Mouse (Mus musculus): ENCODE measurements at regions not wholly inside any gene's neighbourhood (a gene's known extent, or its start where the extent isn't known, plus 50 kb on each side); places are given as distances from the start of the nearest gene placed in this dataset.

DNA sequence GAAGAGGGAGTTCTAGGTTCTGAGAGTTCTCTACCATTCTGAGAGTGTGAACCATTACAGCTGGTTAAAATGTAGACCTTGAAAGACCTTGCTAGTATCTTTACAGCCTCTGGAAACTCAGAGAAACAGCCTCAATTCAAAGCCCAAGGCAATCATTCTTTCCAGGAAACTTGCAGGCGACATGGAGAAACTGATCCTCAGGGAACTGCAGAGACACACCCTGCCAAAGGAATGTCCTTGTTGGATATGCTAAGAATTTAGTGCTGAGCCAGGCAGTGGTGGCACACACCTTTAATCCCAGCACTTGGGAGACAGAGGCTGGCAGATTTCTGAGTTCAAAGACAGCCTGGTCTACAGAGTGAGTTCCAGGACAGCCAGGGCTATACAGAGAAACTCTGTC lies 388.3 kb upstream of the Nr2f2 start:
- no peak for DNase-seq

DNA sequence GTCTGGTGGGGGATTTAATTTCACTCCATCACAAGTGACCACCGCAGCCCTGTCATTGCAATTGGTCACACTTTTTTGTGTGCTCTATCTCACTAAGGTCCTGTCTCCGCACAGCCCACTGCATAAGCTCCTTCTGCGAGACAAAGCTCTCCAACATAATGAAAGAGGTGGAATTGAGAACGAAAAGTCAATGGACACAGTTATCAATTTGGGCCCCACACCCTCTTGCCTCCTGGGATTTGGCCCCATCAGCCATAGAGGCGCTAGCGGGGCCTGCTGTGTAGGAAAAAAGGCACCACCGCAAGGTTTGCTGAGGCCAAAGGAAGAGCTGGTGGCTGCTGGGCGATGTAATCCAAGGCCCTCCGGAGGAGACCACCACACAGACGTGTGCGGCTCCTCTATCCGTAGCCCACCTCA lies 386.3 kb upstream of the Nr2f2 start:
- DNase-seq = no peak

DNA sequence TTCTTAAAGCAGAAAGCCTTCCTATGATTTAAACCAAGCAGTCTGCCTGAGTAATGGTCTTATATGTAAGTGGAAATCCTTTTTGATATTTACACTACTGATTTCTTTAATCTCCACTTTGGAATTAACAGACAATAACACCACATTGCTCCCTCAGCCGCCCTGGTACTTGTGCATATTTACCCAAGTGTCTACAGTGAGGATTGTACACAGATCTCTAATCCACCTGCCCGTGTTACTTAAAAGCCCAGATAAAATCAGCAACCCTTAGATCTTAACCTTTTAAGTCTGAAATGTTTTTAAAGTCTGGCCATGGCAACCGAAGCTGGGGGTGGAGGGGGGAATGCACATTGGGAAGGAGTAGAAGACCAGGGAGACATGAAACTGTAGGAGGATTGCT lies 382.3 kb upstream of the Nr2f2 start:
- no peak for DNase-seq

DNA sequence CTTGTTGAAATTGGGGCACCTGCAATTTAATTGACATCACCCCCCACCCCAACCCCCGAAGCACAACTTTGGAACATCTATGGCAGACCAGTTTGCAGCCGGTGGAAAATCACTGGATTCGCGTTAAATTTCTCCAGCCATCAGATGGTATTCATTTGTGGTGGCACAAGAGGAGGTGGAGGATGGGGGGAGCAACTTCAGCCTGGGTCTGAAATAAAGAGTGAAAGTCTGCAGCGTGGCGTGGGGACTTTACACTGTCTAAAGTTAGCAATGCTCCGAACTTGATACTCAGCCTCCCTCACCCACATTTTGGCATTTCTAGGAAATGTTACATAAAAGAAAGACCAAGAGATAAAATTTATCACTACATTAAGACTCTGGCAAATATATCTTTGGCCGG lies 381.8 kb upstream of the Nr2f2 start:
- no peak for DNase-seq

DNA sequence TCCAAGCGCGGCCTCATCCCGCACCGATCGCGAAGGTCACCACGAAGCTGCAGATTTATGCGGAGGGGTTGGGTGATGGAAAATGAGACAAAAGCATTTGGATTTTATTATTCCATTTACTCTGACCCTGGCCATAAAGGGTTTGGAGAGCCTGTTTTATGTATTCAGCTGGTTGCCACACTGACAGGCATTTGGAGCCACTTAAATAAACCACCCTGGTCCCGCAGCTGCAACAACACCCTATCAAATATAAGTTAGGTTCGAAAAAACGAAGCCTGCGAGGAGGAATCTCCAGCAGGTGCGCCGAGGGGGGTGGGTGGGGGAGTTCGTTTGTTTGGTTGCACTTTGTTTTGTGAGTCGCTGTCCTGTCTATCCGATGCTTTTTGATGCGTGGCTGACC lies 377.8 kb upstream of the Nr2f2 start:
- DNase-seq = no peak

DNA sequence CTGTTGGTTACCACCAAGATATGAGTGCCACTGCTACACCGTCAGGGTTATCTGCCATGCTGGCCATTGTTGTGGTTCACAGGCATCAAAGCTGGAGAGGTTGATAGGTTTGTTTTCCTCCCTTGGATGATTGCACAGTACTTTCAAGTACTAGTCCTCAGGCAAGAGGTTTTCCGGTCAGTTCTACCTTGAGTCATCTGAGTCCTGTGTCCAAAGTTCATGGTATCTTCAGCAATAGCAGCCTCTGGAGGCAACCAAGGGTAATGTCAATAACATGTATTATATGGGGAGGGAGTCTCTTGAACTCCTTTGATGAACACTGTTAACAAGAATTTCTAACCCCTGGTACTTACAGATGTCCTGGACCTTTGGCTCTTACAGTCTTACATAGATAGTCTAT lies 369.1 kb upstream of the Nr2f2 start:
- no peak for DNase-seq

DNA sequence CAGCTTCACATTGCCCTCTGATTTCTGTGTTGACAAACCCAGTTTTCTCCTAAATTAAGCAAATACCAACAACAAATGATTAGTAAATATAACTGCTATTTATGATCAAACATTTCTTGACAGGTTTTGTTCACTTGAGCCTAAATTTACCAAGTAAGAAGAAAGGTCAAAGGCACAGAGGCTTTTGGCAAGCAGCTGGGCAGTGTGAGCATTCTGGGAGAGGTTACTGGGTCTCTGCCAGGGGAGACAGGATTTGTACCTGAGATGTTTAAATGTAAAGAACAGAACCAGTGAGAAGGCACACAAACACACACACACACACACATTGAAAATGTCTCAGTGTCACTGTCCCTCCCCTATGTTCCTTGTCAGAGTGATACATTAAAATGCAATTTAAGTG lies 367.0 kb upstream of the Nr2f2 start:
- no peak for DNase-seq

DNA sequence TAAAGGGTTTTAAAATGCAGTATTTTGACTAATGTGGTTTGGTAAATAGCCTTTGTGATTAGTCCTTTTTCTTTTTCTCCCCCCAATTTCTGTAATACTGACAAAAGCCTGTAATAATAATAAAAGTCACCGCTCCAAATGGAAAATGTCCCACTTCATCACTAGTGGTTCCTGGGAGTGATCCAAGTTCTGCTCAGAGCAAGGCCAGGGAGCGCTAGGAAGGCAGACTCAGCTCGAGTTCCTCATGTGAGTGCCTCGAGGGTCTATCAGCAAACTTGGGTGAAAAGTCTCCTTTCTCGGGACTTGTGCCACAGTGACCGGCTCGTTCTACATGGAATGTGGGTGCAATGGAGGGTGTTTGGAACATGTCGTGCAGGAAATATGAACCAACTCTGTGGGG lies 363.4 kb upstream of the Nr2f2 start:
- DNase-seq = no peak

DNA sequence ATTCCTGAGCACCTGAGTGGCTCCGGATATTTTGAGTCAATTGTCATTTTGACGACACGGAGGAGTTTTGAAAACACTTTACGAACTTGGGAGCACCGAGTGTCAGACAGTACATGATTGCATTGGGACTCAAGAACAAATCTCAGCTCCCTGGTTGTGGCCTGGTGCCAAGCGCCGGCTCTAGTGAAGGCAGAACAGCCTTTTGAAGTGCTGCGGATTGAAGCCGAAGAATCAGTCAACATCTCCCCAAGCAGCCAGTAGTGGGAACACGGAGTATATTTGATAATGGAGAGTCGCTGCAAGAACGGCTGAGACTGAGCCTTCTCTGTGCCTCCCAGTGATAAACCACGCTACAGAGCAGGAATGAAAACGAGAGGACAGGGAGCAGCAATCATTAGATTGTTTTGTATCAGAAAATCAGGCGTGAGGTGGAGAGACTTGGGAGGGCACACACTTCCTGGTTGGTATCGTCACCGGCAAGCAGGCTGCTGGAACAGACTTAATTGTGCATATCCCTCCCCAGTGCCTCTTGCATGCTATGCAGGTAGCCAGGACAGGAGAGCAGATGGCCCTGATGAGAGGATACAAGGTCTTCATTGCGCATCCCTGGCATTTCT lies 351.7 kb upstream of the Nr2f2 start:
- DNase-seq = peak; percentile 19 to 23

DNA sequence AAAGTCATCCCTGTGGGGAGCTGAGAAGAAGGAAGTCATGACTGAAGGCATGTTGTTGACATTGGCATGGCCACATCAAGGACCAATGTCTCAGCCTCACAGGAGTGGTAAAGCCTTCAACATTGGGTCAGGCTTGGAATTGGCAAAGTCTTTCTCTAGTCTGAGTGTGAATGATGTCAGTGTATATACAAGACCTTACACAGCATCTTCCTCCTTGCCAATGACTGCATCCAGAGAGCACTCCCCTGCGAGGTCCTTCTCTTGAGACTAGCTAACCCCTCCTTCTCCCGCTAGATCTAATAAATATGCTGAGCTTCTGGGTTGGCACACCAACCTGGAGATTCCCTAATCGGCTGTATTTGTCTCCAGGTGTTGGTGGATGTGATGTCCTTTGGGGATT lies 351.1 kb upstream of the Nr2f2 start:
- no peak for DNase-seq

DNA sequence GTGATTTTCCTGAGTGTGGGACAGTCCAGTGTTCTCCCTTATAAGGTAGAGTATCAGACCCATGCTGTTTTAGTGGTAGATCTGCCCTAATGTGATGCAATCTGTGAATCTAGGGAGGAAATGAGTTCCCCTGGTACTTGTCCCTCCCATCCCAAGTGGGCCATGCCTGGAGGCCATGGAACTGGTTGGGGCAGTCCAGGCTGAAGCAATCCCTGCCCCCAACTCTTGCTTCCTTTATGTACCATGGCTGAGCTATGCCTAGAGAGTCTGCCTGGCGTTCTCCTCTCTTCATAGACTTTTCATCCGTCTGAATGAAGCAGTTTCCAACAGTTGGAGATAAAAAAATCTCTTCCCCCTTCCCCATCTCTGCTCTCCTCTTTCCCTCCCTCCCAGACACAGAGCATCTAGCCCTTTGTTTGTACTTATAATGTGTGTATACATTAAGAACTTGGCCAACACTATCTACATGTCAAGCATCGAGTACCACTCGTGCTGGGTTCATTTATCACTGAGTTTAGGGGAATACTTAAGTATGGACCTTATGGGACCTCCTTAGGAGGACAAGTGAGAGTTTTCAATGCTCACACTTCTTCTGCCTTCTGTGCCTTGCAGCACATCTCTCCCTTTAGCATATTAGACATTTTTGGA lies 350.4 kb upstream of the Nr2f2 start:
- DNase-seq = no peak

DNA sequence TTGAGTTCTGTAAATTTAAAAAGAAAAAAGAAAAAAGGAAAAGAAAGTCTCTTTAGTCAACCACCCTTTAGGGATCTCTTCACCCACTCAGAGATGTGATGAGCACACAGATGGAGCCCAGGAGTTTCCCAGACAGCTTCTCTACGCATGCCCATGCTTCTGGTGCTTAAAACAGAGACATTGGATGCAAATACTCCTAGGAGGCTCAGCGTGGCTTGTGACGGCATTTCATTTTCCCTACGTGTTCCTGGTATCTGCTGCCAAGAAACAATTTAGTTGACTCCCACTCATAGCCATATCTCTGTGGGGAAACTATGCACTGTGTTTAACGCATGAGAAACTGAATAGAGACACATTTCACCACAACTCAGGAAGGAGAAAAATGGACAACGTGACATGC lies 345.6 kb upstream of the Nr2f2 start:
- DNase-seq = no peak

DNA sequence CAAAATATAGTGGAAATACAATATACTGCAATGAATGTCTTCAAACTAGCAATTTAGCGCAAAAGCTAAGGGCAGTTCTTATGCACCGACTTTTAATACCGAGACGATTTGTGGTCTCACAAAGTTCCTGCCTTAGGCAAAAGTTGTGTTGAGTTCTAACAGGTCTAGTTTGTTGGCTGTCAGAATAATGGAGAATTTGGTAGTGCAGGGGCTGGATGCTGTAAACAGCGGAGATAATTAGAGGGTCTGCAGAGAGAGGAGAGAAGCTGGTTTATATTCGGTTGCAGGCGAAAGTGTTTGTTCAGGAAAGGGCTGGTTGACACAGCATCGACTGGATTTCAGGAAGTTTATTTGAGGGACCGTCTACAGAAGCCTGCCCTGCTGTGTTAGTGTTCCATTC lies 339.7 kb upstream of the Nr2f2 start:
- no peak for DNase-seq

DNA sequence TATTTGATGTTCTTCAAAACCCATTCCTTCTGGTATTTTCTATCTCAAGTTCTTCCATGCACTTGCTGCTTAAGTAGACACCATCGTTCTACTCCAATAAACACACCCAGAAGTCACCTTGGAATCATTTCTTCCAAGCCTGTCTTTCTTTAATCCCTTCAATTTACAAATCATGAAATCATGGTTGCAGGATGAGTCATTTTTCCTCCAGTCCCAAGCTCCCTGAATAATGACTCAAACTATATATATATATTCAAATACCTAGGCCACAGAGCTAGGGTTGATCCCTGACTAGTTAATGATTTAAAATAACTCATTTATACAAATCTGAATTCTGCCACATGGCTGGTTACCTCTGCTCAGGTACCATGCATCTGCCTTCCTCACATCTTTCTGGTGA lies 337.2 kb upstream of the Nr2f2 start:
- DNase-seq = no peak

DNA sequence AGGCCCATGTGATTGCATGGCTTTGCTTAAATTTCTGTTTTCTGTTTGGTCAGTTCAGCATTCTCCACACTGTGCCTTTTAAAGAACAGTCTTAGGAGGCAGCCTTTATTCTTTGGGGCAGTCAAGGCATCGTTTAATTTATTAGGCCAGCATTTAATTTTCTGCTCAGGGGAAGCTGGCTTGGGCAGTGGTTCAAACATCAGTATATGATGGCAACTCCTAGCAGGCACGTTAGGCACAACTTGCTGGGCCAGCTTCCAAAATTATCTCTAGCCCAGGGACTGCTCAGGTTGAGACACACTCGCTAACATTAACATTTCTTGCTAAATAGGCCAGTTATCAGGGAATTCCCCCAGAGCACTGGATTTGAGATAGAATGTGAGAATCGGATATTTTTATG lies 333.9 kb upstream of the Nr2f2 start:
- DNase-seq = no peak

DNA sequence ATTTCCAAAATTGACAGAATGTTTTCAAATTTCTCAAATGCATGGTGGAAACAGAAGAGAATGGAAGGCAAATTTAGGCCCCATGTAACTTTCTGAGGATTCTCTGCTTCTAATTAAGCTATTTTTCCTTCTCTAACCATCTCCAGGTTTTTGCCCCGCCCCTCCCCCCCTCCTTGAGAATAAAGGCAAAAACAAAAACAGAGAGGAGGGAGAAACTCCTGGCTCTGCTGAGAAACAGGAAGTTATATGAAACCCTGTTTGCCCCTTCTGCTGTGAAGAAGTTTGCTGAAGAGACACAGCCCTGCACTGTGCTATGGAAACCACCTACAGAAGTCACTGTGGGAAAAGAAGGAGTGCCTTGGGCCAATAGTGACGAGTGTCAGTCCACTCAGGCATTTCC lies 332.9 kb upstream of the Nr2f2 start:
- no peak for DNase-seq

DNA sequence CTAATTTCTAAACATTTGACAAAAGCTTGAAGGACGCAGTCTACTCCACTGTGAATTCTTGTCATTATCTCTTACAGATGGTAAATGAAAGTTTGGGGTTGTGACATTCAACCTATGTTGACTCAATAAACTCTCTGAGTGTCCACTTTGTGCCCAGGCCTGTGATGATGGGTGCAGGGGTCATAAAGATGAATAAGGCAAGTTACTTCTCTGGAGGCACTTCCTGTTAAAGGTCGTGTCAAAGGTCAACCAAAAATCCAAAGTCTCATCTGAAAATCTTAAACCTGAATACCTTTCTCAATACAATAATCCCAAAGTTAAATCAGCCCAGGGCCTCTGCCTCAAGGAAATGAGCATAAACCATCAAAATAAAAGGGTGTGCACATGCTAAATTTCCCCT lies 332.5 kb upstream of the Nr2f2 start:
- DNase-seq = no peak

DNA sequence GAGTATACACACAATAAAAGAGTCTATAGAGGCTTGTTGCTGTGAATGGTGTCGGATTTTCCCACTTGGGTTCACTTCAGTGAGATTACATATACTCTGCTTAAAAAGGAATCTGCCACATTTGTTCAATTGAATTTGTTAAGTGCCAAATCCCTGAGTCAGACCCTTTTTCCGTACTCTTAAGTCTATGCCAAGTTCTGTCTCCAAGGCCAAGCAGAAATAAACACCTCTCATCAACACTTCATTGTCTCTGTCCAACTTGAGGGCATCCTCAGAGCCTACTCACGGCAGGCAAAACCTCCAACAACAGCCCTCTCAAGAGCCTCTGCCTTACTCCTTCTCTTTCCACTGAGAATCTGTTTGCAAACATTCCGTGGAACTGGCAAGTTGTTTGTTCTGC lies 325.6 kb upstream of the Nr2f2 start:
- no peak for DNase-seq

DNA sequence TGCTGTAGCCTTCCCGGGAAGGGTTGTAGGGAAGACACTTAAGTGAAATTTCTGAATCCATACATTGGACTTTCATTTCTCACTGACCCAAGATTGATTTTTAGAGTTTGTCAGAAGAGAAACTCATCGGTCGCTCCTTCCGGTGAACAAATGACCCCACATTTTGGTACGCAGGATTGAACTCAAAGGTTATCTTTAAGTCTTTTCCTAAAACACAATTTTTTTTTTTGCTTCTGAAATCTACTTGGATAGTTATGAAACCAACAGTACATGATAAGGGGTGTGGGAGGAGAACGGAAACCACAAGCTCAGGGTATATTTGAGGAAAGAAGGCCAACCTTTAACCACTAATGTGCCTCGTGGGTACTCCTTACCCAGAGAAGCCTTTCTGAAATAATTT lies 324.3 kb upstream of the Nr2f2 start:
- DNase-seq = no peak

DNA sequence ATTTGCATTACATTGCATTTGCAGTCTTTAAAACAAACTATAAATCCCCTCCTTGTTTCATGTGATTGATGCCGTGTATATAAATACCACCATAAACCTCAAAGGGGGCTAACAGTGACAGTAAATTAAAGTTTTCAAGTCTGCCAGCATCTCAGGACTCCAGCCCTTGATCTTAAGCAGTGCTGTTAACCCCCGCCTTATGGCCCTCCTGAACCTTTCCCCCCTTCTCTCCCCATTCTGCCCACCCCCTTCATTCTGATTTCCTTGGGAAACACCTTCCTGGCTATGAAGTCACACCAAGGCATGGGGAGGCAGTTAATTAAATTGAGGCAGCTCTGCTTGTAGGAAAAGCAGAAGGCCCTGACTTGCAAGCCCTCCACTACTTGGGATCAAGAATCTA lies 302.5 kb upstream of the Nr2f2 start:
- no peak for DNase-seq

DNA sequence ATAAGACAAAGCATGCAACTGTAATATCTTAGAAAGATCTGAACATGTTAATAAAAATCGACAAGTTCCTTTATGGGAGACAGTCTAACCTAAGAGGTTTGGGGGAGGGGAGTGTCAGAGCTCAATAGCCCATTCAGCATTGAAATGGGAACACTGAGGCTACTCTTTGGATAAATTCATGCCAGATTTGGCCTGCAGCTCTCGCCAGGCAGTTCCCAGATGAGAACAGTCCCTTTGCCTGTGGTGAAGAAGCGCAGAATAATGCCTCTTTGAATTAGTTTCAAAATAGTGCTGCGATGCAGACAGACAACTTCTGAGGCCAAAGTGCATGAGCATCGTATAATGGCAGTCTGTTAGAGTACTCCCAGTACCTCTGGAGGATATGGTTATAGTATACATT lies 293.6 kb upstream of the Nr2f2 start:
- DNase-seq = no peak

DNA sequence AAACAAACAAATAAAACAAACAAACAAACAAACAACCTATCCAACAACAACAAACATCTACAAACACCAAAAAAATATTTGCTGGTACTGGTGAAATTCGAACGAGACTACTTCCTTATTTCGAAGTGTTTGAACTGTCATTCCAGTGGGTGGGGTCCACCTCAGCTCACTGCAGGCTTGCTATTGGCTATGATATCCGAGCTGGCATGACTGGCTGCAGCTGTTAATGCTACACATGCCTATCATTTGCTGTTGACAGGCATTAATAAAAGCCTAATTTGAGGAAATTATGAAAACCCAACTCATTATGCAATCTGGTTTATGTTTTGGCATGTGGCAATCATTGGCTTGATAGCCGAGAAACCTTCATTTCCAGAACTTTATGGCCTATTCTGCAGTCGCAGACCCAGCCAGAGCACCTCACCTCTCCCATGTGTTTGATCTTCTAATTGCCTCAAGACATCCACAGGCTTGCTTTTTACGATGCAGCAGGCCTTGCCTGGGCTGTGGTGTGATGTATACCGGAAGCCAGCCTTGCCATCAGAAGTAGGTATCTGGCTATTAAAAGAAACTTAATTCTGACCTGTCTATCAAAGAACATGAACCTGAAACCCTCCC lies 283.3 kb upstream of the Nr2f2 start:
- no peak for DNase-seq

DNA sequence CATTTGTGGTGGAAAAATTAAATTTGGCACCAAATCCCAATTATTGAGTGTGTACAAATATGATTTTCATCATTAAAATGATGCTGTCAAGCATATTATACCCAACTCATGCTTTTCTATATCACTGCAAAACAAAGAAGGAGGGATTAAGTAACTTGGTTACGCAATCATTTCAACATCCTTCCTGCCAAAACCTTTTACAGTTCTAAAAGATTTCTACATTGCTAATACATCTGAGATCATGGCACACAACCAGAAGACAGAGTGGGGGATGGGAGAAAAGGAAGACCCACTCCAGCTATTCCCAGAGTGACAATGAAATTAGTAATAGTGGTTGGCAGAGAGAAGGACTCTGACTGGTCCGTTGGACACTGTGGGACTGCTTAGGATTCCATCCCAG lies 280.3 kb upstream of the Nr2f2 start:
- no peak for DNase-seq

DNA sequence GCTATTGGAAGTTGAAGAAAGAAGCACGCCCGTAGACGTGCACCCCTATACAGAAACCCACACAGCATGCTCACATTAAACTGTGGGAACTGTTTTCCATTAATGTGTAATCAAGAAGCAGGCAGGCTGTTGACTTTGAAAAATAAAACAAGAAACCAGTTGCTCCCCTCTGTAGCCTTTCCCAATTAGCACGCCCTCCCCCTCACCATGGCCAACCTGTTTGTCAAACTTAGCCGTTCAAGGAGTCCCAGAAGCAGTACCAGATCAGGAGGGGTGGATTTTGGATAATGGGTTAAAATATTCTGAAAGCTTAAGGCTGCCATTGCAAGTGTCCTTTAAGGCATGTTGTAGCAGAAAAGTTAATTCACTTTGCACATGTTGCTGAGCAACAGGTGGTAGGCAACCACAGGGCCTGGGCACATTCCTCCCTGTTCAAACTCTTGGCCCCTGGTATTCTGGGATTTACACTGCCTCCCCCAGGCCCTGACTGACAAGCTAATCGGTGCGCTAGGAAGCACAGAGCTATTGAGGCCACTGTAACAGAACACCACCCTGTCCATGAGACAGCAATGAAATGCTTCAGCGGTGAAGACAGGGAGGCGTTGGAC lies 277.3 kb upstream of the Nr2f2 start:
- no peak for DNase-seq
